Mouse (Mus musculus) embryo, embryonic 10.5 days (tissue): ENCODE results near the gene Nxt1.

Experiments
- DNase-seq: peaks from one replicate; pipeline ENCODE4 v3.0.0-alpha.2; 2015; ENCODE audit warnings: low spot score

Gene Nxt1

DNA sequence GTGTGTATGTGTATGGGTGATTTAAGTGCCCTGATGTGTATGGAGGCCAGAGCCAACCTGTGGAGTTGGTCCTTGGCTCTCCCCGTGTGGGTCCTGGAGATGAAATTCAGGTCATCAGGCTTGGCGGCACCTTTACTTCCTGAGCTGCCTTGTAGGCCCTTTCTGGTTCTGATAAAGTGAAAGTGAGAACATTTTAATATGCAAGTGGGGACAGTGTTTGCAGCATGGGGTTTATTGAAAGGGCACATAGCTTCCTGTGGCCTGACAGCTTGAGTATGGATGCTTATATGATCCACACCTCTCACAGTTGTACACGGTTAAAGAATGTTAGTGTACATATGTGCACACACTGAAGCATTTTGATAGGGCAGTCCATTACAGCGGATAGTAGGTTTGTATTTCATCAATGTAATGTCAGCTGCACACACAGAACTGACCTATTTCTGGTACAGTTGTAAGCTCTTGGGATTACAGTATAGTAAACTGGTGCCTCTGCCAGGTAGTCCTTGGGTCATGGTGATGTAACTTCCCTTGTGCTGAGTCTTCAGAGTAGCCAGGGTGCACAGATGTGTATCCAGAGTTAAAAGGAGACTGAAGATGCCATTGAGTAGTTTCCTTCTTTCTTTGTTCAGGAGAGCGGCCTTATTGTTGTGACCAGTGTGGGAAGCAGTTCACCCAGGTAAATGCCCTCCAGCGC, 17.2 kb downstream of the Nxt1 start:
- no peak for DNase-seq

DNA sequence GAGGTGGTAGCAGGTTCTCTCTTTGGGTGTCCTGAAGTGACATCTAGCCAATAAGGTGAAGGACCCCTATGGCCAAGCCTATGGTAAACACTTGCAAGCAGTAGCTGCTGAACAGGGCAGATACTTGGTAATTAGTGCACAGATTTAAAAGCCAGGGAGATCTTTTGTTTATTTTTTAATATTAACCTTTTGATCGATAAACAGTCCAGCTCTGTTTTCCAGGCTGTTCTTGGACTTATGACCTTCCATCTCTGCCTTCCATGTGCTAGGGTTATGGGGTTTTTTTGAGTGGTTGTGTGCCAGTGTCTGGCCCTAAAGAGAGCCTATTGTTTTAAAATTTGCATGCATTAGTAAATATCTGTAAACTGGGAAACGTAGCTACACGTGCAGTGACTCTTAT, 17.9 kb downstream of the Nxt1 start:
- no peak for DNase-seq

DNA sequence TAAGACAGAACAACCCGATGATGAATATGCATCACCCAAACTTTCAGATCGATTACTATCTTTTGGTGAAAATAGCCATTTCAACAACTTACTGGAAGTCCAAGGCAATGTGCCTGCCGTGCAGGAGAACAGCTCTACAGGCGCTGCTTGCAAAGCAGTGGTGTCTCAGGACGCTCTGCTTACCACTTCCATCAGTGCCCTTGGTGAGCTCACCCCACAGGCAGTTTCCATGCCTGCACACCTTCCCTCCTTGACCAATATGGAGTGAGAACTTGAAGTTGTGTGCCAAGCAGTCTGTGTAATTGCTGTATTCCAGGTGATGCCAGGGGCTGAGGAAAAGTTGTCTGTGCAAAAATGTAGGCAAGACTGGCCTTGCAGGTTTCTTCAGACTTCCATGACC, 18.4 kb downstream of the Nxt1 start:
- no peak for DNase-seq

DNA sequence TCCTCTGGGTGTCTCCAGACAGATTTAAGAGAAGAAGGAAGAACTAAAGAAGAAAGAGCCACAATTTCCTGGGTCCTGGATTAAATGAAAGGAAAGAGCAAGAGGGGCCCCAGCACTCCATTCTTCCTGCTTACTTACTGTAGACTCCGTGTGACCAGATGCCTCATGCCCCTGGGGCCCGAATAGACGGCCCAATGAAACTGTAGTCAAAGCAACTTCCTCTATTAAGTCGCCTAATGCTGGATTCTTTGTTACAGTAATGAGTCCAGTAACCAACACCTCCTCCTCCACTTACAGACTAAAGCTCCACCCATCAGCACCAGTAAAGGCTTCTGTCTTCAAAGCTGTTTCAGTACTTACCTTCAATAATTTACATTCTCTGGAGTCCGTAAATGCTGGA, 26.2 kb downstream of the Nxt1 start:
- no peak for DNase-seq

DNA sequence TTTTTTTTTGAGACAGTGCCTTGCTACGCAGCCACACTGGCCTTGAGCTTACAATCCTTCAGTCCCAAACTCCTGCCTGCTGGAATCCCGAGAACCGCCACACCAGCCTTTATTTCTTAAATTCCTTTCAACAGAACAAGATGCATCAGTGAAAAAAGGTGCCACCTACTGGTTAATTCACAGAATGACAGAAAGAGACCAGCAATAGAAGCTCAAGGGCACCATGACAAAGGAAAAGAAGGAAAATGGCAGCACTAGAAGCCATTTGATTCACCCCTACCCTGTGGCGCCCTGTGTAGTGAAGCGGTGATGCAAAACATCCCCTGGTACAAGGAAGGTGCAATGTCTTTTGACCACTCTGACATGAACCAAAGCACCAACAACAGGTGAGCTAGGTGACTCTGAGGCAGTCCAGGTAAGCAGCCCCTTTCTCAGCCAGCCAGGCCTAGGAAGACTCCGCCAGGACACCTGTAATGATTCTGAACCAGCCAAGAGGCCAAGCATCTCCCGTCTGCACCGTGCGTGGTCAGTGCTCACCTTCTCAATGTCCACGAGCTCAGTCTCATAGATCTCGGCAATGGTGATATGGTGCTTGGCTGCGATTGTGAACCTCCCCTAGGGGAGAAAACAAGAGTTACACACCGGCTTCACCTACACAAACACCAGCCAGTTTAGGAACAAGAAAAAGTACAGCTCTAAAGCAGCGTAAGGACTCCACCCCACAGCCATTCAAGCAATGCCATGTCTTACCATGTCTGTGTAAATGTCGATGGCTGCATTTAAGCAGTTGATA, 34.2 kb downstream of the Nxt1 start:
- DNase-seq = peak; percentile 79

DNA sequence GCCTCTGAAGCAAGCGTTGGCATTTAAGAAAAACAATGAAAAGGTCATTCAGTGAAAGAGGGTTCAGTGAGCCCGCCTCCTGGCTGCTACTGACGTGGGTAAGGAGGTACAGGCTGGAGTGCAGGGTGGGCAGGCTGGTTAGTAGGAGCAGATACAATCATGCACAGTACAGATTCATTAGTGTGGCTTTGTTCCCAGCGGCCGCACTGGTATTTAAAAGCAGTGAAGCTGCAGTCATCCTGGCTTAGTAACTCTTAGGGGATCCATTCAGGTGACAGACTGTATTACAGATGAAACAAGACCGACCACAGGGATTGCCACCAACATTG, 34.8 kb downstream of the Nxt1 start:
- no peak for DNase-seq

DNA sequence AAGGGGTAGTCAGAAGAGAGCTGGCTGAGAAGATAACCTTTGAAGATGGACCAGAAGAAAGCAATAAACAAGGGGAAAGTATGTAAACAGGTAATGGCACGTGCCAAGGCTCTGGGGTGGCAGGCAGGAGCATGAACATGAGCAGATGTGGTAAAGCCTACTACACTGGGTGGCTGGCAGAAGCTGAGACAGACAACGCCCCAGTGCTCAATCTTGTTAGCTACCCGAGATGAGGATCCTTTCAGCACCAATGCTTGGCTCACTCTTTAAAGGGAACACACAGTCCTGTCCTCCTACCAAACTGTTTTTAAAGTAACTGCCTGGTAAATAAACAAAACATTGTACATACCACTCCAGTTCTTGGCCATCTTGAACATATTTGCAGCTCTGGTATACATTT, 39.9 kb downstream of the Nxt1 start:
- no peak for DNase-seq

DNA sequence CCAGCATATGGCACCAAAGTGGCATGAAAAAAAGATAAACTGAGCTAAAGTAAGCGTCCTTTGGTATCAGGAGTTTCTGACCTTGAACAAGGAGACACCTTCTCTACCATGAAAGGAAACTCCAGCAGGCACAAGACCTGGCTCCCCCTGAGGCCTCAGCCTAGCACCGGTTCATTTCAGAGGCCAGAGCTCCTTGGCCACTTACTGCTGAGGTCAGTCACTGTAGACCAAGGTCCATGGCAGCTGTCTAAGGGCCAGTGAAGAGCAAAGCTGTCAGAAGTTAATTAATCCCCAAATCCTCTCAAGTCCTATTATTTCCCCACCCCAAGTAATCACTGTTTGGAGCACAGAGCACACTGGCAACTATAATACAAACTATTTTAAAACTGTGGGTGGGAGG, 44.7 kb downstream of the Nxt1 start:
- DNase-seq = no peak

DNA sequence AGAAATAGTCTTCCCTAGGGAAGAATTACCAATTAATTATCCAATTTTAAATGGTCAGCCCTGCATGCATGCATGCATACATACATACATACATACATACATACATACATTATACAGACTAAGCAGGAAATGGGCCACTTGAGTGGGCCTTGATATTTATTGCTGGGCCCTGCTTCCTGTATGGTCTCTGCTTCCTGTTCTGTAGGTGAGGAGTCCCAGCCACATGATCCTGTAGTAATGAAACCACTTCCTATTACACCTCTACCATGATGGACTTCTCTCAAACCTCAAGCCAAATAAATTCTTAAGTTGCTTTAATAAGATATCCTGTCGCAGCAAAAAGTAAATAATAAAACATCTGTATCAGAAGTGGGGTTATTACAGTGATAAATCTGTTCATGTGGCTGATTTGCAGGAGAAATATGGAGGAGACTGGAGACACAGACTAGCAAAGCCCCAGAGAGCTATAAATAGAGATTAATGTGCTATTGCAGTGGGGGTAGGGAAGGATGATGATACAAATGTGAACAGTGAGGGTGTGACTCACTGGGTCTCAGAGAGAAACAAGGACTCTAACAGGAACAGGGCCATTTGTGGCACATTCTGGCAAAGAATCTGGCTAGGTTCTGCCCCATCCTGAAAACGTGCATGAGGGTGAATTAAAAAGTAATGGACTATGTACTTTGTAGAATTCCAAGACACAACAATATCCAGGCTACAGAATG, 47.0 kb downstream of the Nxt1 start:
- DNase-seq = no peak
